Mouse (Mus musculus): ENCODE measurements at regions not wholly inside any gene's neighbourhood (a gene's known extent, or its start where the extent isn't known, plus 50 kb on each side); places are given as distances from the start of the nearest gene placed in this dataset.

DNA sequence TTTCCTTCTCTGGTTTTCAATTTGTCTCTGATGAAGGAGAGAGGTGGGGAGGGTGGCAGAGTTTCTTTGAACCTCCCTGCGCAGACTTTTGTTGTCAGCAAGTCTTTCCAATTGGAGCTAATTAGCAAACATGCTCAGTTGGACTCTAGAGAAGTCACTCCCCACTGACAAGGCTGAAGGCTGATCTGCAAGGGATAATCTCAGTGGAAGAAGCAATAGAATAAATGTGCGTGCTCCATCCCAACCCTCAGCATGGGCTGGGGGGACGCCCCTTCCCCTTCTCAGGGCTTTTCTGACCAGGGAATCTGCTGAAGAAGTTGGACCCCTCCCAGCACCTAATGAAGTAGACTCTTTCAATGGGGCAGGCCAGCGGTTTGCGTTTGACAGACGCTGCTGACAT lies 353.8 kb downstream of the Pmp22 start:
- TF ChIP-seq CTCF (conservative IDR thresholded peaks at IDR 0.05; ENCODE audit: low read length) (no peak), POU5F1 (IDR thresholded peaks at IDR 0.05; ENCODE audit: borderline replicate concordance, low read length) (no peak), NANOG (IDR thresholded peaks at IDR 0.05; ENCODE audit: borderline replicate concordance, low read length) (no peak)

Measured in E14TG2a.4 (cell line).